Mouse (Mus musculus): ENCODE results near the gene Pou3f3.

DNA sequence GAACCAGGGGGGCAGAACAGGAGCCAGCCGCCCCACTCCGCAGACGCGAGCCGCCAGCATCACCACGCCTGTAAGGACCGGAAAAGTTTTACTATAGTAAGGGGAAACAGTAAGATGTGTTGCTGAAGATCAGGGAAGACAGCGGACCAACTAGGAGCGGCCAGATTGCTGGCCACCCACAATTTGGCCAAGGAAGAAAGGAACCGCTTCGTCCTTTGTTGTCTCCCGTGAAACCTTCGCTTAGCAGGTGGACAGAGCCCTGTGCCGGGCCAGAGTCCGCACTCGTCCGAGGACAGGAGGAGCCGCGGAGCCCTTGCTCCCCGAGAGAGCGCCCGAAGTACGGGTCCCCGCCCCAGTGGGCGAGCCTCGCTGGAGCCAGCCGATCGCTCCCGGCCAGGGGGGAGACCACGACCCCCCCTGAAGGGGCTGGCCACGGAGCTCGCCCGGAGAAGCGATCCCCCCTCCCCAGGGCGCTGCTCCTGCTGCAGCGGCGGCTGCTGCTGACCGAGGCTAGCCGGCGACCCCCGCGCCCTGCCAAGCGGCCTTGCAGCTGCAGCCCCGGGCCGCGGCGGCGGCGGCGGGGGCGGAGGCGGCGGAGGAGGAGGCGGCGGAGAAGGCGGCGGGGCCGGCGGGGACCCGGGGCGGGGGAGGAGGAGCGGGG is 933 bp downstream of the Pou3f3 start:
- TF ChIP-seq EP300 (IDR thresholded peaks at IDR 0.05; ENCODE audit: low read depth in 1 of 2, low read length in 2 of 2) (no peak), KAT2A (conservative IDR thresholded peaks at IDR 0.05; ENCODE audit: low read depth, low read length) (no peak), CTCF (IDR thresholded peaks at IDR 0.05 in 2 of 3, conservative IDR thresholded peaks at IDR 0.05 in 1 of 3; ENCODE audit: control insufficient read depth in 1 of 3, insufficient read depth in 1 of 3, low read depth in 2 of 3, low read length in 3 of 3, poor library complexity in 1 of 3, severe bottlenecking in 1 of 3) (no peak), POLR2A (IDR thresholded peaks at IDR 0.05; ENCODE audit: control insufficient read depth in 1 of 2, insufficient read depth in 1 of 2, low read depth in 1 of 2, low read length in 2 of 2, poor library complexity in 1 of 2) (no peak)
